Mouse (Mus musculus): Measurements from ENCODE around the gene Psmd3. TPM values are rescaled to one million over a fixed set of nuclear protein-coding genes. Genes with fewer than 3 reads are reported as not detected.

Psmd3 gene
- polyA plus RNA-seq, 1 experiment from 2014 or later = 184 TPM

DNA sequence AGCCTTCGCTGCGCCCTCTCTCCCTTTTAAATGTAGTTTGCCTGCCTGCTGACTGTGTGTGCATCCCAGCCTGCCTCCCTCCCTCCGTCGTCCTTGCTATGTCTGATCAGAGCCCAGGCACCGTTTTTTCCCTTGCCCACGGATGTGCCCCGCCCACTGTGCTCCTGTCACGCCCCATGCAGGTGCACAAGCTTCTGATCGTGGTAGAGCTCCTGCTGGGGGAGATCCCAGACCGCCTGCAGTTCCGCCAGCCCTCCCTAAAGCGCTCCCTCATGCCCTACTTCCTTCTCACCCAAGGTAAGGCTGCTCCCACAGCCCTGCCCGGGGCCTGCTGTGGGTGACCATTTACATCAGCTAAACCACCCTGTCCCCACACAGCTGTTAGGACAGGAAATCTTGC, 10.8 kb downstream of the Psmd3 start:
- Histone ChIP-seq H3K9ac (no peak overlapping the region), H3K4me1 (replicated peaks) (peaks cover 8% of the 10 kb centered on the region; the same call in 1 of the 2 replicates), H3K4me3 (no peak overlapping the region), H3K9me3 (replicated peaks) (no peaks in the 10 kb centered on the region), H3K27ac (ENCODE audit: poor library complexity, severe bottlenecking) (no peak overlapping the region), H3K4me2 (no peak overlapping the region), H3K36me3 (peaks cover 92% of the 10 kb centered on the region), H3K27me3 (replicated peaks) (no peaks in the 10 kb centered on the region)
- 79% methylated on average over 13 of the region's 13 CpGs for WGBS
- no peak for ATAC-seq (ENCODE audit: insufficient number of reproducible peaks, low FRiP score)

DNA sequence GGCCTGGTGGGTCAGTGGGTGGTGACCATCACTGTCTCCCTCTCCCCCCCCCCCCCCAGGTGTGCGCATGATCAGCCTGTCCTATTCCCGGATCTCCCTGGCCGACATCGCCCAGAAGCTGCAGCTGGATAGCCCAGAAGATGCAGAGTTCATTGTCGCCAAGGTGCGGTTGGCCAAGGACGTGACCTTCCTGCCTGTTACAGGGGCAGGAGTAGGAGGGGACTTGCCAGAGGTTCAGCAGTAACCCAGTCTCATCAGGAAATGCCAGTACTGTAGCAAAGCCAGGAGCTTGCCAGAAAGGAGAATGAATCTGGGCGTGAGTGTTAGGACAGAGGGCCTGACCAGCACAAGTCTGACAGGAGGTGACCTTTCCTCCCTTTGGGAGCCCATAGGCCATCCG, 11.4 kb downstream of the Psmd3 start:
- H3K4me2 ChIP-seq = no peak overlapping the region
- peaks cover 8% of the 10 kb centered on the region; the same call in 1 of the 2 replicates for H3K4me1 ChIP-seq (replicated peaks)
- H3K36me3 ChIP-seq = peaks cover 88% of the 10 kb centered on the region
- no peak overlapping the region for H3K4me3 ChIP-seq
- no peak overlapping the region for H3K9ac ChIP-seq
- ATAC-seq (ENCODE audit: insufficient number of reproducible peaks, low FRiP score) = no peak
- no peak overlapping the region for H3K27ac ChIP-seq (ENCODE audit: poor library complexity, severe bottlenecking)
- H3K27me3 ChIP-seq (replicated peaks) = no peaks in the 10 kb centered on the region
- WGBS = 88% methylated on average over 9 of the region's 9 CpGs
- H3K9me3 ChIP-seq (replicated peaks) = no peaks in the 10 kb centered on the region

DNA sequence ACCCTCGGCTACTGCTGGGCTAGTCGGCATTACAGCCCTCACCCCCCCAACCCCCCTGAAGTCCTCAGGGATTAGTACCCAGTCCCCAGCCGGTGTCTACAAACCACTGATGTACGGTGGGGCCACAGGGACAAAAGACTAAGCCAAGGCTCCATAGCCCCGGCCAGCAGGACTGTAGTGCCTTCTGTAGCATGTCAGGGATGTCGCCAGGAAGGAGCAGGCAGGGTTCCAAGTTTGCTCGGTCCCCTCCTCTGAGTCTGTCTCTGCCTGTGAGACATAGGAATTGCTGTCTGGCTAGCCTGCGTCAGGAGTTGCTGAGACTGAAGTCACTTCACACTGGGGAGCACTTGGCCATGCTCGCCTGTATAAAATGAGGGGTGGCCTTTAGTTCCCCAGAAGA, 11.9 kb downstream of the Psmd3 start:
- Histone ChIP-seq H3K9ac (no peak overlapping the region), H3K4me2 (no peak overlapping the region), H3K36me3 (peaks cover 85% of the 10 kb centered on the region), H3K9me3 (replicated peaks) (no peaks in the 10 kb centered on the region), H3K27ac (ENCODE audit: poor library complexity, severe bottlenecking) (no peak overlapping the region), H3K4me1 (replicated peaks) (peaks cover 8% of the 10 kb centered on the region; the same call in 1 of the 2 replicates), H3K4me3 (no peak overlapping the region), H3K27me3 (replicated peaks) (no peaks in the 10 kb centered on the region)
- 72% methylated on average over 9 of the region's 9 CpGs for WGBS
- ATAC-seq (ENCODE audit: insufficient number of reproducible peaks, low FRiP score) = no peak

DNA sequence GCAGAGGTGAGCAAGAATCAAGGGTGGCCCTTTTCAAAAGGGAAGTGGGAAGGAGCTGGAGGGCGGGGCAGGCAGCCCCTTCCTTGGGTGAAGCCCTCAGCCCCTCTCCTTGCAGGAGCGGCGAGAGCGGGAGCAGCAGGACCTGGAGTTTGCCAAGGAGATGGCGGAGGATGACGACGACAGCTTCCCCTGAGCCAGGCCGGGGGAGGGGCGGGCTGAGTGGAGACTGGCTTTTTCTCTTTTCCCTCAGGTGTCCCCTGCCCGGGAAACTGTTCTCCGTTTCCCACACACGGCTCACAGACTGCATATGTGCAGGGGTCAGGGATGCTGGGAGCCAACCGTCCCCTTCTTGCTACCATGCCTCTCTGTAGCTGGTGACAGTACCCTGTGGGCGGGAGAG, 13.1 kb downstream of the Psmd3 start:
- ATAC-seq (ENCODE audit: insufficient number of reproducible peaks, low FRiP score) = no peak
- Histone ChIP-seq H3K4me2 (no peak overlapping the region), H3K4me1 (replicated peaks) (peaks cover 12% of the 10 kb centered on the region; the same call in 1 of the 2 replicates), H3K27ac (ENCODE audit: poor library complexity, severe bottlenecking) (no peak overlapping the region), H3K9ac (no peak overlapping the region), H3K27me3 (replicated peaks) (no peaks in the 10 kb centered on the region), H3K9me3 (replicated peaks) (no peaks in the 10 kb centered on the region), H3K4me3 (no peak overlapping the region), H3K36me3 (peaks cover 74% of the 10 kb centered on the region)
- 73% methylated on average over 14 of the region's 14 CpGs for WGBS

DNA sequence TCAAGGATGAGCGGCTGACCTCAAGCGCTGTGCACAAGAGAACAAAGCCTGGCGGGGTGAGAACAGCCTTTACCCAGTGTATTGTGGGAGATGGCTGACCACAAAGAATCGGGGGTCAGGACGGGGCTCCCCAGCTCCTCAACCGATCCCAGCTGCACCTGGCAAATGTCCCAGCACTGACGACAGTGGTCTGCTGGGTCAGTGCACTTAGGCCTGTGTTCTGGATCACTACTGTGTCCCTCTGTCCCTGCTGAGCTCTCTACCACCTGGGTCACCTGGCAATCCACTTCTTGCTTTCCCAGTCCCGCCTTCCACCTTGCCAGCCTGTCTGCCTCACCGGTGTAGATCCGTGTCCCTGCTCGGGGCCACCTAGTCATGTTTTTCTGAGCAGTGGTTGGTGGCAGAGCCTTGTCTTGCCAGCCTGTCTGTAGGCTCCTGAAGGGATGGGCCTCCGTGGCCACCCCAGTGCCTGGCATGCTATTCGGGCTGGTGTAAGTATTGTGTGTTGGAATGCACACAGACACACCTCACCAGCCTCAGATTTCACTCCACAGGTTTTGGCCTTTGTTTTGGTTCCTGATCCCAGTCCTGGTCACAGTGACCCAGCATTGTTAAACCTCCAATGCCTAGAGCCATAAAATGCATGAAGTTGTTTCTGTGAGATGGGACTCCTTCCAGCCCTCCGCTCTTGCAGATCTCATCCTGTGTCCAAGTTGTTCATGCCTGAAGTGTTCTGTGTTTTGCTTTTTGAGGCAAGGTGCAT, 14.3 kb downstream of the Psmd3 start:
- H3K36me3 ChIP-seq = peaks cover 62% of the 10 kb centered on the region
- H3K4me3 ChIP-seq = no peak overlapping the region
- H3K9me3 ChIP-seq (replicated peaks) = no peaks in the 10 kb centered on the region
- H3K4me2 ChIP-seq = no peak overlapping the region
- 0 out of 2 replicates have a peak, but pooled peaks cover 4% of the 10 kb centered on the region for H3K27me3 ChIP-seq (replicated peaks)
- 84% methylated on average over 14 of the region's 14 CpGs for WGBS
- no peak for ATAC-seq (ENCODE audit: insufficient number of reproducible peaks, low FRiP score)
- H3K27ac ChIP-seq (ENCODE audit: poor library complexity, severe bottlenecking) = no peak overlapping the region
- peaks cover 16% of the 10 kb centered on the region; the same call in 1 of the 2 replicates for H3K4me1 ChIP-seq (replicated peaks)
- H3K9ac ChIP-seq = no peak overlapping the region

DNA sequence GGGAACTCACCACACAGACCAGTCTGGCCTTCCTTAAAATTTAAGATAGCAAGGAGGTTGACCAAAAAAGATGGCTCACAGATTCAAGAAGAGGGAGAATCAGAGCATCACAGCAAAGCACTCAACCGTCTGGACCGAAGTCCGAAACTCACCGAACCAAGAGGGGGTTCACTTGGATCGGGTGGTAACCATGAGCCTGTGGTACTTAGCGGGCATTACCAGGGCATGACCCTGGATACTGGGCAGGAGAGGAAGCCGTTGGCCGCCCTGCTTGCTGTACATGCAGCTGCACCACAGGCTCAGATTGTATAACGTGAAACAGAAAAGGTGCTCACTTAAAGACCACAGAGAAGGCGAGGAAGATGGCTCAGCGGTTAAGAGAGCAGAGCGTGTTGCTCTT, 14.9 kb downstream of the Psmd3 start:
- Histone ChIP-seq H3K36me3 (peaks cover 56% of the 10 kb centered on the region), H3K9ac (no peak overlapping the region), H3K27ac (ENCODE audit: poor library complexity, severe bottlenecking) (no peak overlapping the region), H3K4me3 (no peak overlapping the region), H3K9me3 (replicated peaks) (no peaks in the 10 kb centered on the region), H3K4me1 (replicated peaks) (peaks cover 16% of the 10 kb centered on the region; the same call in 1 of the 2 replicates), H3K4me2 (no peak overlapping the region), H3K27me3 (replicated peaks) (0 out of 2 replicates have a peak, but pooled peaks cover 4% of the 10 kb centered on the region)
- ATAC-seq (ENCODE audit: insufficient number of reproducible peaks, low FRiP score) = no peak
- WGBS = 88% methylated on average over 12 of the region's 12 CpGs

DNA sequence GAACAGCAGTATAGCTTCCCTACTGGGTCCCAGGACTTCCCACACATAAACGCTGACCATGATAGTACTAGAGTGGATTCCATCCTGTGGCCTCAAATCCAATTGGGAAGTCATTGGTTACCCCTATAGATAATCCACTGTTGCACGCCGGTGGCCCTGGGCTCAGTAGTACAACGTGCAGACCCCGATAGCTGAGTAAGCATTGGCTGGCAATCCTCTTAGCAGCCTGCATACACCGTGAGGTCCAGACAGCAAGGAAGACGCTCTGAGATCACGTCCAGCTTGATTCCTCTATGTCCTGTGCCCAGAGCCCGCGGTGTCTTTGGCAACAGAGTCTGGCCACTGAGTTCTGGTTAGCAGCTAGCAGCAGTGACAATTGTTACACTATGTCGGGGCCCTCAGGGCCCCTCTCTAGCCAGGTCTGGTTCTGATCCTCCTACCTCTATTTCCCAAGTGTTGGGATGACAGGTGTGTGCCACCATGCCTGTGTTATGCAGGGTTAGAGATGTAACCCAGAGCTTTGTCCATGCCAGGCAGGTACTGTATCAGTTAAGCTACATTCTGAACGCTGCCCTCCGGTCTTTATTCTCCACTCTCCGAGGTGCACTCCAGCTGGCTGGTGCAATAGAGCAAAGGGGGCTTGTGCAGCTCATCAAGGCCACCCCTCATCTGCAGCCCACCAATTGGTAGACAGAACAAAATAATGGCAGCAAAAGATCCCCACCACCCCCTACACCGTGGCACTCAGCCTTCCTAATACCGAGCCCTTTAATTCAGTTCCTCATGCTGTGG, 16.7 kb downstream of the Psmd3 start:
- ATAC-seq (ENCODE audit: insufficient number of reproducible peaks, low FRiP score) = no peak
- no peak overlapping the region for H3K4me2 ChIP-seq
- H3K9me3 ChIP-seq (replicated peaks) = no peaks in the 10 kb centered on the region
- peaks cover 12% of the 10 kb centered on the region; the same call in 1 of the 2 replicates for H3K4me1 ChIP-seq (replicated peaks)
- 84% methylated on average over 16 of the region's 16 CpGs for WGBS
- H3K27ac ChIP-seq (ENCODE audit: poor library complexity, severe bottlenecking) = no peak overlapping the region
- peaks cover 38% of the 10 kb centered on the region for H3K36me3 ChIP-seq
- H3K4me3 ChIP-seq = no peak overlapping the region
- no peak overlapping the region for H3K9ac ChIP-seq
- H3K27me3 ChIP-seq (replicated peaks) = 0 out of 2 replicates have a peak, but pooled peaks cover 4% of the 10 kb centered on the region

DNA sequence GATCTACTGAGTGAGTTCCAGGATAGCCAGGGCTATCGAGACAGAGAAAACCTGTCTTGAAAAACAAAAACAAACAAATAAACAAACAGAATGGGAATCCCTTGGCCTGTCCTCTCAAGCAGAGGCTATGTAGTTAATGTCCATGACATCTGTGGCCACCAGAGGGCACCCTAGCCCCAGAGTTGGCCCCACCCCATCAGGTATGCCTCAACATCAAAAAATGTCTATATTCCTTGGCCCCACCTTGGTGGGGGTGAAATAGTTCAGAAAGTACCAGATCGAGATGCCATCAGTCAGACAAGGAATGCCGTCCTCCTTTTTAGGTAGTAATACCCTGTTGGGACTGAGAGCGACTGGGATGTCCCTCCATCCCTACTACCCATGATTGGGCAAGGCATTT, 17.6 kb downstream of the Psmd3 start:
- no peak overlapping the region for H3K4me2 ChIP-seq
- no peak overlapping the region for H3K4me3 ChIP-seq
- peaks cover 37% of the 10 kb centered on the region for H3K36me3 ChIP-seq
- H3K9ac ChIP-seq = no peak overlapping the region
- 0 out of 2 replicates have a peak, but pooled peaks cover 4% of the 10 kb centered on the region for H3K27me3 ChIP-seq (replicated peaks)
- no peak overlapping the region for H3K27ac ChIP-seq (ENCODE audit: poor library complexity, severe bottlenecking)
- H3K9me3 ChIP-seq (replicated peaks) = no peaks in the 10 kb centered on the region
- 36% methylated on average over 4 of the region's 4 CpGs for WGBS
- ATAC-seq (ENCODE audit: insufficient number of reproducible peaks, low FRiP score) = no peak; the same call in 1 of the 2 replicates
- peaks cover 8% of the 10 kb centered on the region; the same call in 1 of the 2 replicates for H3K4me1 ChIP-seq (replicated peaks)

DNA sequence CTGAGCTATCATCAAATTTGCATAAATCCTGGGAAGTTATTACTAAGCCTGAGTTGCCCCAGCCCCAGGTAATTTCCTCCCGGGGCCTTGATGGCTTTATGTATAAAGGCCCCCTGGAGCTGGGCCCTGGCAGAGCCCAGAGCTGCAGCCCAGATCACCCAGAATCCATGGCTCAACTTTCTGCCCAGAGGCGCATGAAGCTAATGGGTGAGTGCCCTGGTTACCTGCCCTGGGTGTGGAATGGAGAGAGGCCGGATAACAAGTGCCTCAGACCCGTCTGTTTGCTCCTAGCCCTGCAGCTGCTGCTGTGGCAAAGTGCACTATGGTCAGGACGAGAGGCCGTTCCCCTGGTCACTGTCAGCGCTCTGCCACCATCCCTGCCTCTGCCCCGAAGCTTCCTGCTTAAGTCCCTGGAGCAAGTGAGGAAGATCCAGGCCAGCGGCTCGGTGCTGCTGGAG, 18.9 kb downstream of the Psmd3 start, which contains the start of gene Csf3:
TSS of gene Csf3 (plus strand) at position 51 of the 458 bp plus-strand sequence.
- Histone ChIP-seq H3K4me3 (no peak within 1 kb of the TSS), H3K9me3 (replicated peaks) (no peaks in the 10 kb centered on the region), H3K27me3 (replicated peaks) (0 out of 2 replicates have a peak, but pooled peaks cover 4% of the 10 kb centered on the region), H3K9ac (no peak within 1 kb of the TSS), H3K36me3 (peaks cover 37% of the 10 kb centered on the region), H3K4me2 (no peak within 1 kb of the TSS), H3K27ac (ENCODE audit: poor library complexity, severe bottlenecking) (no peak within 1 kb of the TSS), H3K4me1 (replicated peaks) (peaks cover 8% of the 10 kb centered on the region; the same call in 1 of the 2 replicates)
- 40% methylated on average over 10 of the region's 10 CpGs for WGBS
- no peak for ATAC-seq (ENCODE audit: insufficient number of reproducible peaks, low FRiP score)

DNA sequence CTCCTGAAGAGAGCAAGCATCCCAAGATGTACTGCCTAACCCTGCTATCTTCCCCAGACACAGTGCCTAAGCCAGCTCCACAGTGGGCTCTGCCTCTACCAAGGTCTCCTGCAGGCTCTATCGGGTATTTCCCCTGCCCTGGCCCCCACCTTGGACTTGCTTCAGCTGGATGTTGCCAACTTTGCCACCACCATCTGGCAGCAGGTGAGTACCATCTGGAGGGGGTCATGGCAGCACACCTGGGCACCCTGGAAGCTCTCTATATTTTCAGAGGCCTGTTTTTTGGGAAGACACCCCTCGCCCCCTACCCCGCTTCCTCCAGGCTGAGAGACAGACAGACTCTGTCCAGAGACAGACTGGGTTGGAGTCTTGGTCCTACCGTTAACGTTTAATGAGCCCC, 20.0 kb downstream of the Psmd3 start:
- no peak overlapping the region for H3K4me2 ChIP-seq
- ATAC-seq (ENCODE audit: insufficient number of reproducible peaks, low FRiP score) = no peak
- WGBS = 66% methylated on average over 5 of the region's 5 CpGs

DNA sequence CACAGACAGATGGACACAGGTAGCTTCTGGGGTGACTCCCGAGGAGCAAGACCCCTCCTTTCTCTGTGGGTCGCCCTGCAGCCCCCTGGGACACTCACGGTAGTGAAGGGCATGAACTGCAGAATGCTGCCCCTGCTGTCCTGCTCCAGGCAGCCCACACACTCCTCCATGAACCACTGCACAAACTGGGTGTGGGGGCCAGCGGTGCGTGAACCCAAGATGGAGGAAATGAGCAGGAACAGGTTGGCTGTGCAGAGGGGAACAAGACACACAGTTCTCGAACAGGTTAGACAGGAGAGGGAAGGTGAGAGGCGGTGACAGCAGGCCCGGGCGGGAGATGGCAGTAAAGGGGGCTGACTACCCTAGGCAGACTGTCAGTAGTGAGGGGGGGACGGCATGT, 22.7 kb downstream of the Psmd3 start:
- peaks cover 39% of the 10 kb centered on the region for H3K4me1 ChIP-seq (replicated peaks)
- H3K36me3 ChIP-seq = peaks cover 57% of the 10 kb centered on the region
- H3K9ac ChIP-seq = no peak overlapping the region
- 83% methylated on average over 10 of the region's 10 CpGs for WGBS
- H3K27me3 ChIP-seq (replicated peaks) = 0 out of 2 replicates have a peak, but pooled peaks cover 4% of the 10 kb centered on the region
- H3K9me3 ChIP-seq (replicated peaks) = no peaks in the 10 kb centered on the region
- no peak overlapping the region for H3K4me3 ChIP-seq
- H3K27ac ChIP-seq (ENCODE audit: poor library complexity, severe bottlenecking) = no peak overlapping the region
- no peak for ATAC-seq (ENCODE audit: insufficient number of reproducible peaks, low FRiP score)
- H3K4me2 ChIP-seq = no peak overlapping the region

More for the DNA sequence above, 20.0 kb downstream of the Psmd3 start:
- peaks cover 13% of the 10 kb centered on the region for H3K4me1 ChIP-seq (replicated peaks)
- H3K9me3 ChIP-seq (replicated peaks) = no peaks in the 10 kb centered on the region
- no peak overlapping the region for H3K27ac ChIP-seq (ENCODE audit: poor library complexity, severe bottlenecking)
- peaks cover 37% of the 10 kb centered on the region for H3K36me3 ChIP-seq
- H3K4me3 ChIP-seq = no peak overlapping the region
- 0 out of 2 replicates have a peak, but pooled peaks cover 4% of the 10 kb centered on the region for H3K27me3 ChIP-seq (replicated peaks)
- H3K9ac ChIP-seq = no peak overlapping the region

Measured in heart, embryonic 12.5 days (tissue).